Mouse (Mus musculus): ENCODE data around the gene Acacb.

Gene Acacb

GRCm38 (mm10) chr5:114135516-114135915, 10.8 kb upstream of the Acacb start:
- no peak for DNase-seq (ENCODE audit: low read depth, low spot score)

GRCm38 (mm10) chr5:114137481-114138276, 8.7 kb upstream of the Acacb start:
- no peak for DNase-seq (ENCODE audit: low read depth, low spot score)

GRCm38 (mm10) chr5:114138277-114139164, 7.8 kb upstream of the Acacb start:
- DNase-seq (ENCODE audit: low read depth, low spot score): no peak

GRCm38 (mm10) chr5:114139175-114139574, 7.2 kb upstream of the Acacb start:
- no peak for DNase-seq (ENCODE audit: low read depth, low spot score)

- no peak for DNase-seq (ENCODE audit: low read depth, low spot score)
Measured at GRCm38 (mm10) chr5:114147043-114147972, 973 bp downstream of the Acacb start.

- no peak for DNase-seq (ENCODE audit: low read depth, low spot score)
Measured at GRCm38 (mm10) chr5:114152359-114153092, 6.2 kb downstream of the Acacb start.

GRCm38 (mm10) chr5:114153490-114153889, 7.2 kb downstream of the Acacb start:
- peak; percentile 45 for DNase-seq (ENCODE audit: low read depth, low spot score)

GRCm38 (mm10) chr5:114154765-114155164, 8.4 kb downstream of the Acacb start:
- DNase-seq (ENCODE audit: low read depth, low spot score): no peak

GRCm38 (mm10) chr5:114155168-114155933, 9.0 kb downstream of the Acacb start:
- DNase-seq (ENCODE audit: low read depth, low spot score): no peak

GRCm38 (mm10) chr5:114157236-114157635, 10.9 kb downstream of the Acacb start:
- DNase-seq (ENCODE audit: low read depth, low spot score): no peak

GRCm38 (mm10) chr5:114161424-114161823, 15.1 kb downstream of the Acacb start:
- no peak for DNase-seq (ENCODE audit: low read depth, low spot score)

- no peak for DNase-seq (ENCODE audit: low read depth, low spot score)
Measured at GRCm38 (mm10) chr5:114162106-114162815, 15.9 kb downstream of the Acacb start.

- DNase-seq (ENCODE audit: low read depth, low spot score): no peak
Measured at GRCm38 (mm10) chr5:114163117-114163696, 16.9 kb downstream of the Acacb start.

GRCm38 (mm10) chr5:114170345-114170744, 24.0 kb downstream of the Acacb start:
- DNase-seq (ENCODE audit: low read depth, low spot score): no peak

- DNase-seq (ENCODE audit: low read depth, low spot score): no peak
Measured at GRCm38 (mm10) chr5:114172936-114173335, 26.6 kb downstream of the Acacb start.

GRCm38 (mm10) chr5:114173458-114173857, 27.1 kb downstream of the Acacb start:
- no peak for DNase-seq (ENCODE audit: low read depth, low spot score)

GRCm38 (mm10) chr5:114173877-114174581, 27.7 kb downstream of the Acacb start:
- no peak for DNase-seq (ENCODE audit: low read depth, low spot score)

- peak; percentile 16 for DNase-seq (ENCODE audit: low read depth, low spot score)
Measured at GRCm38 (mm10) chr5:114174639-114175038, 28.3 kb downstream of the Acacb start.

Measured in embryo, embryonic 11.5 days (tissue).